Mouse (Mus musculus): Measurements from ENCODE around the gene Adamts15. TPM values are rescaled to one million over a fixed set of nuclear protein-coding genes. Genes with fewer than 3 reads are reported as not detected.
A peak's percentile ranks its signal among the peaks of the same experiment; 100 is the strongest.

The Adamts15 gene
- polyA plus RNA-seq, 1 experiment from 2014 or later = 1.6 TPM

DNA sequence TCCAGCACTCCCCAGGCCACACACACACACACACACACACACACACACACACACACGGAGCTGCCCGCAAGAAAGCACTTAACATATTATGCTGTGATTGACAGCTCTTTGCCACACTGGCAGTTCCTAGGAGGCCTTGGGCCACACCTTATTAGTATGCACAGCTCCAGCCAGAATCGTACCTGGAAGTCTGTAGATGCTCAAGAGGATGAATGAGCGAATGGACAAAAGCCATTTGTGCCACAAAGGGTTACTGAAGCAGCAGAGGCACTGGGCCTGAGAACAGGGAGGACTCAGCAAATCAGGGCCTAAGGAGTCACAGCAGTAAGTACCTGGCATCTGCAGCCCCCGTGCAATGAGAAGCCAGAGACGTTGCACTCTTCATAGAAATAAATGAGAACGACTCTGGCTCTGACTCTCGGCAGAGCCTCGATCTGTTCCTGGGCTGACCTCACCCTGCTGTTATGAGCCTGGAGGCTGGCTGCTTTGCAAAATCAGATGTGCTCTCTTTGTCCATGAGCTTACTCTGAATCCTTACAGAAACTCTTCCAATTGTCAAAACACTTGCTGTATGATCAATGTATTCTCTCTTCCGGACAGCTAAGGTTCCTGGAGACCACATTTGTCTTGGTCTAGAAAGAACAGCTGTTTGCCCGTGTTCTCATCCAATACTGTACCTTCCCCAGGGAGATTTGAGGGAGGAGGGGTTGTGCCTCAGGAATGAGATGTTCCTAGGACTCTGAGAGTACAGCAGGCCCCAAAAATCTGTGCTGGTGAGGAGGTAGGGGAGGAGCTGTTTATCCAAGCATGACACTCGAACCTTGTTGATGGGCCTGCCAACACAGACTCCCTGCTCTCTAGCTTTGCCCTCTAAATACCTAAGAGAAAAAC lies 3.5 kb downstream of the Adamts15 start:
- ATAC-seq = no peak
- peaks cover 22% of the 10 kb centered on the region for H3K4me1 ChIP-seq
- peak overlapping the region; percentile 7; the same call in 1 of the 2 replicates for H3K4me2 ChIP-seq
- no peak overlapping the region for H3K9ac ChIP-seq
- 55% methylated on average over 12 of the region's 12 CpGs for WGBS
- no peaks in the 10 kb centered on the region for H3K9me3 ChIP-seq (replicated peaks)
- peaks cover 42% of the 10 kb centered on the region for H3K27me3 ChIP-seq
- no peaks in the 10 kb centered on the region for H3K36me3 ChIP-seq (ENCODE audit: poor library complexity, severe bottlenecking)
- no peak overlapping the region for H3K27ac ChIP-seq
- H3K4me3 ChIP-seq = no peak overlapping the region

GRCm38 (mm10) chr9:30916266-30916968 lies 5.8 kb downstream of the Adamts15 start:
- peaks cover 21% of the 10 kb centered on the region for H3K27me3 ChIP-seq
- ATAC-seq = no peak
- H3K9ac ChIP-seq = no peak overlapping the region
- H3K27ac ChIP-seq = no peak overlapping the region
- WGBS = 91% methylated on average over 6 of the region's 6 CpGs
- no peak overlapping the region for H3K4me2 ChIP-seq
- no peak overlapping the region for H3K4me3 ChIP-seq
- peaks cover 7% of the 10 kb centered on the region for H3K4me1 ChIP-seq
- H3K36me3 ChIP-seq (ENCODE audit: poor library complexity, severe bottlenecking) = no peaks in the 10 kb centered on the region
- H3K9me3 ChIP-seq (replicated peaks) = no peaks in the 10 kb centered on the region

DNA sequence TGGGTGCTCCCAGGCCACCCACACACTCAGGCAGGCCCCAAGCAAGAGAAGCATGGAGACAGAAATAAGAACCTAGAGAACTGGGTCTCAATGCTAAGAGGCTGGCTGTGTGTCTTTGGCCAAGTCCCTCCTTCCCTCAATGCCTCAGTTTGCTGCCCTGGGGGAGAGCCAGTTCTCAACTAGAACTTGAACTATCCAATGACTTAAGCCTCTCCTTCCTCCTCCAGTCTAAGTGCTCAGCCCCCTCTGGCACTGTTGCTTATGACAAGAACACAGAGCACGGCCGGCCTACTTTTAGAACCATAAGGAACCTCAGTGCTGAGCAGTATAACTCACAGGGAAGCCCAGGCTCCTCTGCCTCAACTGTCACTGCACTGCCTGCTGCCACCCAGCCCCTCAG lies 8.0 kb downstream of the Adamts15 start:
- Histone ChIP-seq H3K9me3 (replicated peaks) (no peaks in the 10 kb centered on the region), H3K27ac (no peak overlapping the region), H3K4me3 (no peak overlapping the region), H3K9ac (no peak overlapping the region), H3K4me2 (no peak overlapping the region), H3K4me1 (peaks cover 5% of the 10 kb centered on the region; the same call in 1 of the 2 replicates), H3K27me3 (0 out of 2 replicates have a peak, but pooled peaks cover under 1% of the 10 kb centered on the region), H3K36me3 (ENCODE audit: poor library complexity, severe bottlenecking) (no peaks in the 10 kb centered on the region)
- no peak for ATAC-seq
- WGBS = 94% methylated on average over 2 of the region's 2 CpGs

- WGBS = 76% methylated on average over 3 of the region's 3 CpGs
- no peak overlapping the region for H3K27ac ChIP-seq
- H3K4me3 ChIP-seq = no peak overlapping the region
- peaks cover 1% of the 10 kb centered on the region; the same call in 1 of the 2 replicates for H3K4me1 ChIP-seq
- H3K36me3 ChIP-seq (ENCODE audit: poor library complexity, severe bottlenecking) = no peaks in the 10 kb centered on the region
- no peak for ATAC-seq
- H3K9me3 ChIP-seq (replicated peaks) = no peaks in the 10 kb centered on the region
- H3K9ac ChIP-seq = no peak overlapping the region
- no peaks in the 10 kb centered on the region for H3K27me3 ChIP-seq
- H3K4me2 ChIP-seq = no peak overlapping the region
Measured at GRCm38 (mm10) chr9:30913429-30913828, 8.8 kb downstream of the Adamts15 start.

GRCm38 (mm10) chr9:30912161-30912560 lies 10.1 kb downstream of the Adamts15 start:
- H3K4me1 ChIP-seq = no peaks in the 10 kb centered on the region
- H3K4me2 ChIP-seq = no peak overlapping the region
- no peaks in the 10 kb centered on the region for H3K27me3 ChIP-seq
- H3K36me3 ChIP-seq (ENCODE audit: poor library complexity, severe bottlenecking) = no peaks in the 10 kb centered on the region
- WGBS = 66% methylated on average over 3 of the region's 3 CpGs
- H3K4me3 ChIP-seq = no peak overlapping the region
- H3K9ac ChIP-seq = no peak overlapping the region
- H3K27ac ChIP-seq = no peak overlapping the region
- H3K9me3 ChIP-seq (replicated peaks) = no peaks in the 10 kb centered on the region
- no peak for ATAC-seq

GRCm38 (mm10) chr9:30910491-30910890 lies 11.8 kb downstream of the Adamts15 start:
- H3K27ac ChIP-seq = no peak overlapping the region
- WGBS = 85% methylated on average over 5 of the region's 5 CpGs
- no peaks in the 10 kb centered on the region for H3K27me3 ChIP-seq
- no peaks in the 10 kb centered on the region for H3K36me3 ChIP-seq (ENCODE audit: poor library complexity, severe bottlenecking)
- H3K4me1 ChIP-seq = no peaks in the 10 kb centered on the region
- H3K9me3 ChIP-seq (replicated peaks) = no peaks in the 10 kb centered on the region
- H3K4me3 ChIP-seq = no peak overlapping the region
- no peak for ATAC-seq
- H3K4me2 ChIP-seq = no peak overlapping the region
- no peak overlapping the region for H3K9ac ChIP-seq

- Histone ChIP-seq H3K4me2 (no peak overlapping the region), H3K27me3 (no peaks in the 10 kb centered on the region), H3K9ac (no peak overlapping the region), H3K4me3 (no peak overlapping the region), H3K36me3 (ENCODE audit: poor library complexity, severe bottlenecking) (no peaks in the 10 kb centered on the region), H3K4me1 (no peaks in the 10 kb centered on the region), H3K27ac (no peak overlapping the region), H3K9me3 (replicated peaks) (no peaks in the 10 kb centered on the region)
- no peak for ATAC-seq
- 84% methylated on average over 5 of the region's 5 CpGs for WGBS
Measured at GRCm38 (mm10) chr9:30908973-30909372, 13.3 kb downstream of the Adamts15 start.

GRCm38 (mm10) chr9:30908296-30908690 lies 14.0 kb downstream of the Adamts15 start:
- Histone ChIP-seq H3K36me3 (ENCODE audit: poor library complexity, severe bottlenecking) (no peaks in the 10 kb centered on the region), H3K4me1 (no peaks in the 10 kb centered on the region), H3K4me3 (no peak overlapping the region), H3K9ac (no peak overlapping the region), H3K9me3 (replicated peaks) (no peaks in the 10 kb centered on the region), H3K27ac (no peak overlapping the region), H3K4me2 (no peak overlapping the region), H3K27me3 (no peaks in the 10 kb centered on the region)
- no peak for ATAC-seq
- WGBS = 90% methylated on average over 5 of the region's 5 CpGs

- WGBS = 45% methylated on average over 5 of the region's 5 CpGs
- no peak overlapping the region for H3K4me3 ChIP-seq
- H3K27me3 ChIP-seq = no peaks in the 10 kb centered on the region
- H3K4me2 ChIP-seq = no peak overlapping the region
- no peak overlapping the region for H3K27ac ChIP-seq
- no peaks in the 10 kb centered on the region for H3K4me1 ChIP-seq
- H3K36me3 ChIP-seq (ENCODE audit: poor library complexity, severe bottlenecking) = no peaks in the 10 kb centered on the region
- H3K9ac ChIP-seq = no peak overlapping the region
- no peak for ATAC-seq
- no peaks in the 10 kb centered on the region for H3K9me3 ChIP-seq (replicated peaks)
Measured at GRCm38 (mm10) chr9:30907677-30908295, 14.5 kb downstream of the Adamts15 start.

DNA sequence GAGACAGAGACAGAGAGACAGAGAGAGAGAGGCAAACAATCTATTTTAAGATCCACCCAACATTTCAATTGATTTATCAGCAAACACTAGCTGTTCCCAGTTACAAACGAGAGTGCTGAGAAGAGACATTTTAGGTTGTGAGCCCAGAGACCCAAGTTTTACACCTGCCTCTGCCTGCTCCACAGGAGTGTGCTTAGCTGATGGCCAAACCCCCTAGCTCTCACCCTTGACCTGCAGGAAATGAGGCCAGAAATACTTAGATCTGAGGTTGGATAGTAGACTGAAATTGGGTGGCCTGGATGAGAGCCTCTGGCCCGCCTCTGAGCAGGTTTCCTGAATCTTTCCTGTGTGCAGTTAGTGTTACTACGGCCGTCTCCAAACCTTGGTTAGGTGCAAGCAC lies 15.8 kb downstream of the Adamts15 start:
- 89% methylated on average over 4 of the region's 4 CpGs for WGBS
- no peak for ATAC-seq

GRCm38 (mm10) chr9:30905861-30906260 lies 16.4 kb downstream of the Adamts15 start:
- H3K9me3 ChIP-seq (replicated peaks) = no peaks in the 10 kb centered on the region
- H3K4me2 ChIP-seq = no peak overlapping the region
- H3K36me3 ChIP-seq (ENCODE audit: poor library complexity, severe bottlenecking) = no peaks in the 10 kb centered on the region
- H3K27me3 ChIP-seq = no peaks in the 10 kb centered on the region
- H3K9ac ChIP-seq = no peak overlapping the region
- WGBS = 89% methylated on average over 10 of the region's 10 CpGs
- no peak overlapping the region for H3K27ac ChIP-seq
- no peak for ATAC-seq
- H3K4me1 ChIP-seq = no peaks in the 10 kb centered on the region
- no peak overlapping the region for H3K4me3 ChIP-seq

More for the DNA sequence above, 15.8 kb downstream of the Adamts15 start:
- no peak overlapping the region for H3K4me3 ChIP-seq
- H3K4me2 ChIP-seq = no peak overlapping the region
- no peaks in the 10 kb centered on the region for H3K9me3 ChIP-seq (replicated peaks)
- no peak overlapping the region for H3K27ac ChIP-seq
- no peaks in the 10 kb centered on the region for H3K36me3 ChIP-seq (ENCODE audit: poor library complexity, severe bottlenecking)
- no peaks in the 10 kb centered on the region for H3K4me1 ChIP-seq
- no peak overlapping the region for H3K9ac ChIP-seq
- no peaks in the 10 kb centered on the region for H3K27me3 ChIP-seq

GRCm38 (mm10) chr9:30903266-30903665 lies 19.0 kb downstream of the Adamts15 start:
- no peak overlapping the region for H3K4me3 ChIP-seq
- H3K27me3 ChIP-seq = no peaks in the 10 kb centered on the region
- no peaks in the 10 kb centered on the region for H3K9me3 ChIP-seq (replicated peaks)
- no peak overlapping the region for H3K9ac ChIP-seq
- no peaks in the 10 kb centered on the region for H3K36me3 ChIP-seq (ENCODE audit: poor library complexity, severe bottlenecking)
- no peak for ATAC-seq
- H3K4me2 ChIP-seq = no peak overlapping the region
- no peaks in the 10 kb centered on the region for H3K4me1 ChIP-seq
- WGBS = 95% methylated on average over 5 of the region's 5 CpGs
- H3K27ac ChIP-seq = no peak overlapping the region
